Mouse (Mus musculus): ENCODE measurements around the gene Olfr522. TPM values are rescaled to one million over a fixed set of nuclear protein-coding genes. Genes with fewer than 3 reads are reported as not detected.

Olfr522 gene
- not detected in 2 replicates for polyA plus RNA-seq (2015; fragmentation: Nextera tagmentation; extraction: Ambion mirVana)

GRCm38 (mm10) chr7:140164664-140165063 lies at the start of gene Olfr522:
Gene Olfr522, minus strand, starts transcription at chr7:140164764.

DNA sequence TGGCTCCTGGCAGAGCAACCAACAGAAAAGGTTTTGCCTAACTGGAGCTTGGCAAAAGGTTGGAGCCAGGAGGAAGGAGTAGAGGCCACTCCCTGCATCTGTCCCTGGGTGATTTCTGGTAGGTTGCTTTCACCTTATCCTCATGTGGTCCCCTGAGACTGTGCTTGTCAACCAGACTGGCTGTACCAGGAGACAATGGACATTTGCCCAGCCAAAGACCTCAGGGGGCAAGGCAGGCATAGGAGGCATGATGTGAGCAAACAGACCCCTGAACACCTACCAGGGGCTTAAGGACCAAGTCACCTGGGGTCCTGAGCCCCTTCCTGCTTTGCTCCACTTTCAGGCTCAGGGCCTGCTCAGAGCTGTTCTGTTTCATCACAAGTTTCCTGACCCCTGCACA lies 41.3 kb upstream of the Olfr522 start, which contains the start of gene Olfr524:
Olfr524 (minus strand) TSS at position 101 of the 400 bp plus-strand sequence.

GRCm38 (mm10) chr7:140172936-140173335 lies 8.4 kb upstream of the Olfr522 start, which contains the start of gene Olfr523:
Gene Olfr523, plus strand, starts transcription at chr7:140173217.

DNA sequence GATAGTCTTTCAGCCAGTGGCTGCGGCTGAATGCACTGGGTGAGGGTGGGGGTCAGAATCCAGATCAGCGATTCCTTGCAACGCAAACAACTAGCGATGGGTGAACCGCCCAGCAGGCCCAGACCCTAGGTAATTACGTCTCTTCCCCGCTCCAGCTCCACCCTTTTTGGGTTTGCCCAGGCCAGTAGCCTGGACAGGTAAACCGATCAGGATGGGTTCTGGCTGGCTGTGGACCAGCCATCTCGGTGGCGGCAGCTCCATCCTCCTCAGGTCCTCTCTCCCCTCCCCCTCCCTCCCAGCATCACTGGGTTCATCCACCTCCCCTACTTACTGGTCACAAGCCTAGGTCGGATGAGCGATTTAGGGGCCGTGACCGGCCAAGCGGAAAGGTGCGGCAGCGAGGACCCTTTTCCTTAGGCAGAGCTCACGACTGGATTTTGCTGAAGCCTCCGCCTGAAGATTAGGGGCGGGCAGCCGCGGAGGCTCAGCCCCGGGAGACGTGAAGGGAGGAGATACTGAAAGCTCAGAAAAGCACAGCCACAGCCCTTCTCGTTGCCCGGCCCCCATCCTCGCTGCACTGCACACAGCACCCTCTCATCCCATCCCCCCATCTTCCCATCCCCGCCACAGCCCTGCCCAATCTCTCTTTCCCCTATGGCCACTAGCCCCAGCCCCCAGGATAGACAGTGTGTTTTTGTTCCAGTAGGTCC lies 10.2 kb downstream of the Olfr522 start, which contains the start of gene Sprn:
Sprn (minus strand) TSS at position 660 of the 710 bp plus-strand sequence.

GRCm38 (mm10) chr7:140137135-140138020 lies 27.2 kb downstream of the Olfr522 start, which contains the start of gene Mtg1:
Gene Mtg1, plus strand, starts transcription at chr7:140137564.

DNA sequence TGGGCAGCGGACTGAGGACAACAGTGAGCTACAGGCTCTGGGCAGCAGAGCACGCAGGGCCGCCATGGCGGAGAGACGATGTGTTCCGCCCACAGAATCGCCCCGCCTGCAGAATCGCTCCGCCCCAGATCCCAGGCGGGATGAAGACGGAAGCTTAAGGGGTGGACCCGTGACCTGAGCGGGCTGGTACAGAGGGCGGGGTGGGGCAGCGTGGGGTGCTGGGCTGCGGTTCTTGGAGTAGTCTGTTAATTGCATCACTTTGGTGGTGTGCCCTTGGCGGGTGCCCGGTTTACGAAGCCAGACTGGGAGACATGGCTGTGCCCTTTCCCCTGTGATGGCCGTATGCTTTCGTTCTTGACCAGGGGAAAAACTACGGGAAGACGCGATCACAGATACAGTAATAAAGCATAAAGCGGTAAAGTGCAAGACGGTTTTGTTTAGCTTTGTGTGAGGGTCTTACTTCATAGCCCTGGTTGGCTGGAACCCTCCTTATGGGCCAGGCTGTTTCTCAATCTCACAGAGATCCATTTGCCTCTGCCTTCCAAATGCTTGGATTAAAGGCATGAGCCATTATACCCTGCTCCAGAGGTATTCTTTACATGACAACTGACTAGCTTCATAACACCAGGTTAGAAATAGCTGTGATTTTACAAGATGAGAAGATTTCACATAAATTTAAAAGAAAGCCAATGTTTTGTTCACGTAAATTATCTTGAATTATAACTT lies 48.1 kb downstream of the Olfr522 start, which contains the start of gene Echs1:
Echs1 (minus strand) TSS at position 148 of the 726 bp plus-strand sequence.

GRCm38 (mm10) chr7:140115583-140116328 lies 48.8 kb downstream of the Olfr522 start, which contains the start of gene Paox:
Gene Paox, plus strand, starts transcription at chr7:140115799.

Other genes starting within 250 kb of the Olfr522 start
- gene Utf1, start 221.0 kb downstream of the Olfr522 start, polyA plus RNA-seq (2015; fragmentation: Nextera tagmentation; extraction: Ambion mirVana): not detected in 2 replicates
- 0.22 and 0.37 TPM in 2 replicates for gene 6430531B16Rik, start 186.0 kb downstream of the Olfr522 start, polyA plus RNA-seq (2015; fragmentation: Nextera tagmentation; extraction: Ambion mirVana)
- gene Adam8, start 172.2 kb downstream of the Olfr522 start, polyA plus RNA-seq (2015; fragmentation: Nextera tagmentation; extraction: Ambion mirVana): 0.78 and 0.90 TPM in 2 replicates
- 18.3 and 21.9 TPM in 2 replicates for gene Zfp511, start 128.4 kb downstream of the Olfr522 start, polyA plus RNA-seq (2015; fragmentation: Nextera tagmentation; extraction: Ambion mirVana)
- gene Tubgcp2, start 128.1 kb downstream of the Olfr522 start, polyA plus RNA-seq (2015; fragmentation: Nextera tagmentation; extraction: Ambion mirVana): 23.6 and 25.0 TPM in 2 replicates
- gene Msx3, start 115.7 kb downstream of the Olfr522 start, polyA plus RNA-seq (2015; fragmentation: Nextera tagmentation; extraction: Ambion mirVana): not detected in 2 replicates
- gene Caly, start 82.2 kb downstream of the Olfr522 start, polyA plus RNA-seq (2015; fragmentation: Nextera tagmentation; extraction: Ambion mirVana): 0.28 and 0.45 TPM in 2 replicates
- not detected in 2 replicates for gene Prap1, start 71.4 kb downstream of the Olfr522 start, polyA plus RNA-seq (2015; fragmentation: Nextera tagmentation; extraction: Ambion mirVana)
- gene Fuom, start 62.3 kb downstream of the Olfr522 start, polyA plus RNA-seq (2015; fragmentation: Nextera tagmentation; extraction: Ambion mirVana): 42.2 and 47.7 TPM in 2 replicates
- gene Paox, start 49.0 kb downstream of the Olfr522 start, polyA plus RNA-seq (2015; fragmentation: Nextera tagmentation; extraction: Ambion mirVana): 9.7 and 19.8 TPM in 2 replicates
- gene Echs1, start 48.3 kb downstream of the Olfr522 start, polyA plus RNA-seq (2015; fragmentation: Nextera tagmentation; extraction: Ambion mirVana): 133 and 185 TPM in 2 replicates
- 22.8 and 26.4 TPM in 2 replicates for gene Mtg1, start 27.2 kb downstream of the Olfr522 start, polyA plus RNA-seq (2015; fragmentation: Nextera tagmentation; extraction: Ambion mirVana)
- gene Sprn, start 9.9 kb downstream of the Olfr522 start, polyA plus RNA-seq (2015; fragmentation: Nextera tagmentation; extraction: Ambion mirVana): 0.12 and 0.38 TPM in 2 replicates
- not detected in 2 replicates for gene Olfr523, start 8.5 kb upstream of the Olfr522 start, polyA plus RNA-seq (2015; fragmentation: Nextera tagmentation; extraction: Ambion mirVana)
- not detected in 2 replicates for gene Olfr524, start 41.2 kb upstream of the Olfr522 start, polyA plus RNA-seq (2015; fragmentation: Nextera tagmentation; extraction: Ambion mirVana)
- not detected in 2 replicates for gene Cd163l1, start 53.5 kb upstream of the Olfr522 start, polyA plus RNA-seq (2015; fragmentation: Nextera tagmentation; extraction: Ambion mirVana)
- not detected in 2 replicates for gene 5830411N06Rik, start 82.5 kb upstream of the Olfr522 start, polyA plus RNA-seq (2015; fragmentation: Nextera tagmentation; extraction: Ambion mirVana)
- not detected in 2 replicates for gene Olfr525, start 156.1 kb upstream of the Olfr522 start, polyA plus RNA-seq (2015; fragmentation: Nextera tagmentation; extraction: Ambion mirVana)
- gene Olfr527, start 169.3 kb upstream of the Olfr522 start, polyA plus RNA-seq (2015; fragmentation: Nextera tagmentation; extraction: Ambion mirVana): not detected in 2 replicates
- not detected in 2 replicates for gene Olfr60, start 196.9 kb upstream of the Olfr522 start, polyA plus RNA-seq (2015; fragmentation: Nextera tagmentation; extraction: Ambion mirVana)
- not detected in 2 replicates for gene Olfr530, start 211.6 kb upstream of the Olfr522 start, polyA plus RNA-seq (2015; fragmentation: Nextera tagmentation; extraction: Ambion mirVana)
- gene Olfr531, start 238.2 kb upstream of the Olfr522 start, polyA plus RNA-seq (2015; fragmentation: Nextera tagmentation; extraction: Ambion mirVana): not detected in 2 replicates